Mouse (Mus musculus) naive thymus-derived CD4-positive, alpha-beta T cell, adult 5 months (primary cell): ENCODE measurements around the gene B3gnt3. TPM values are rescaled to one million over a fixed set of nuclear protein-coding genes. Genes with fewer than 3 reads are reported as not detected.

Experiments used
- polyA plus RNA-seq: library from polyadenylated mRNA; unstranded; fragments of 100-300 nt; shearing (Covaris generic); gene quantifications from one replicate; pipeline ENCODE4 v1.2.1, GENCODE M21; 2017

Gene B3gnt3
- 1.6 TPM for polyA plus RNA-seq

GRCm38 (mm10) chr8:71701414-71702086 lies at the start of gene B3gnt3:
Gene B3gnt3 (minus strand): TSS chr8:71701789.

GRCm38 (mm10) chr8:71725122-71725924 lies 23.7 kb upstream of the B3gnt3 start, which contains the start of gene Fcho1:
Gene Fcho1 (minus strand): TSS chr8:71725716.

DNA sequence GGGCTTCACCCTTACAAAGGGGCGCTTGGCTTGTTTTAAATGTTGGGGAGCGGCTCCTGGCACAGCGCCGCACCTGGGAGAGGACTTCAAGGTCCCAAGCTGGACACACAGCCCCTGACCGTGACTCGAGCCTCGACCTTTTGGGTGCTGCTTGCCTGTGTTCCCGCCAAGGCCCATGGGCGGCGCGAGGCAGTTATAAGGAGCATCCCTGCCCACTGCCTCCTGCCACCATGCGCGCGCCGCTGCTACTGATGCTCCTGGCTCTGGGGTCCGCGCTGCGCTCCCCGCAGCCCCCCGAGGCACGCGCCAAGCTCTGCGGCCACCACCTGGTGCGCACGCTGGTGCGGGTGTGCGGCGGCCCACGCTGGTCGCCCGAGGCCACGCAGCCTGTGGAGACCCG lies 12.6 kb downstream of the B3gnt3 start, which contains the start of gene Insl3:
TSS of gene Insl3 (plus strand) at position 187 of the 400 bp plus-strand sequence.

DNA sequence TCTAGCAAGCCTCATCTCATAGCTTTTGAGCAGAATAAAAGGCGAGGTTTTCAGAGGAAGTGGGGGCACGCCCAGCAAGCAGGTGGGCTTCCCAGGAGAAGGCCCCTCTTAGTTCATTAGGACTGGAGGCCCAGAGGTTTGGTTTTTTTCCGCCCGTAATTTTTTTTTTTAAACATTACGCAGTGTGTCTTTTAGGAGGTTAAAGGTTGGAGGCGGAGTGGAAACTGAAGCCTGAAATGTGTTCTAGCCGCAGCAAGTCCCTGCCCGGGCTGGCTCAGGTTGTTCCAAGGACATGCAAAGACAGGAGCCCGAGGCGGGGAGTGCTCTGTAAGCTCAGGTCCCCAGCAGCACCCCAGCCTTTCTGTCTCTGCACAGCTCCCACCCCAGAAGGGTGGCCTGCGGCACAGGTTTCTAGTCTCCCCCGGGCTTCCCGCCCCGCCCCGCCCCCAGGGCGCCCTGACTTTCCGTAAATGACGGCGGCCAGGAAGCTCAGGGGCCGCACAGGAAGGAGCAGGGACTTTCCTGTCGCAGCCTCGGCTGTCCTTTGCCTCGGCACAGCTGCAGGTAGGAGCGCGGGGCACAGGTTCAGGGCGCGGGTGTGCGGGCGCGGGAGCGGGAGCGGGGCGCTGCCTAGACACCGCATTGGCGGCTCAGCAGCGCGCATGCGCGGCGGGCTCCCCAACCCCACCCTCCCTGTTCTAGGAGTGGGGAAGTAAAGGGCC lies 25.4 kb downstream of the B3gnt3 start, which contains the start of gene Jak3:
TSS of gene Jak3 (plus strand) at position 277 of the 722 bp plus-strand sequence.

DNA sequence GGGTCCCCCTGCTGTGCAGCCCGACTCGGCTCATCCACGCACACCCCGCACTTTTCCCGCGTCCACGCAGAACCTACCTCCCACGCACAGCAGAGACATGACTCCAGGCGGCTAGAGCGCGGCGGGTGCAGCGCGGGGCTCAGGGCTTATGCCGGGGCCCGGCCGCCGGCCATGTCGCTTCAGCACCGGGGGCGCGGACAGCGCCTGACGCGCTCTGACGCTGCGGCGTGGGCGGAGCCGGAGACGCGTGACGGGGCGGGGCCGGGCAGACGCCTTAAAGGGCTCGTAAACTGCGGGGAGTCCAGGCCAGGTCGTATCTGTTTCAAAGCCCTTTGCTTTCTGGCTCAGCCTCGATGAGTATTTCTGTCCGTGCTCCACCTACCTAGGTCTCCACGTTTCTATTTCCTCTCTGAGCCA lies 30.0 kb downstream of the B3gnt3 start, which contains the start of gene Unc13a:
TSS of gene Unc13a (minus strand) at position 209 of the 417 bp plus-strand sequence.

Other genes with a start within 250 kb of the B3gnt3 start
- gene Abhd8, start 238.1 kb downstream of the B3gnt3 start, polyA plus RNA-seq: 93.0 TPM
- 41.6 TPM for gene Mrpl34, start 236.8 kb downstream of the B3gnt3 start, polyA plus RNA-seq
- 153 TPM for gene Dda1, start 232.6 kb downstream of the B3gnt3 start, polyA plus RNA-seq
- gene Ano8, start 215.8 kb downstream of the B3gnt3 start, polyA plus RNA-seq: 14.2 TPM
- 5.4 TPM for gene Gtpbp3, start 213.7 kb downstream of the B3gnt3 start, polyA plus RNA-seq
- gene Plvap, start 190.0 kb downstream of the B3gnt3 start, polyA plus RNA-seq: not detected
- not detected for gene Ccdc194, start 176.1 kb downstream of the B3gnt3 start, polyA plus RNA-seq
- gene Bst2, start 164.3 kb downstream of the B3gnt3 start, polyA plus RNA-seq: 71.8 TPM
- gene Mvb12a, start 158.9 kb downstream of the B3gnt3 start, polyA plus RNA-seq: 44.2 TPM
- gene Tmem221, start 142.9 kb downstream of the B3gnt3 start, polyA plus RNA-seq: 1.5 TPM
- gene Nxnl1, start 135.2 kb downstream of the B3gnt3 start, polyA plus RNA-seq: 0.25 TPM
- gene Slc27a1, start 132.9 kb downstream of the B3gnt3 start, polyA plus RNA-seq: 8.1 TPM
- gene Pgls, start 109.6 kb downstream of the B3gnt3 start, polyA plus RNA-seq: 79.0 TPM
- gene Fam129c, start 104.1 kb downstream of the B3gnt3 start, polyA plus RNA-seq: 2.7 TPM
- gene Colgalt1, start 90.8 kb downstream of the B3gnt3 start, polyA plus RNA-seq: 49.3 TPM
- 0.44 TPM for gene Unc13a, start 30.0 kb downstream of the B3gnt3 start, polyA plus RNA-seq
- gene Jak3, start 25.5 kb downstream of the B3gnt3 start, polyA plus RNA-seq: 78.2 TPM
- gene Insl3, start 12.6 kb downstream of the B3gnt3 start, polyA plus RNA-seq: 28.9 TPM
- gene Fcho1, start 23.9 kb upstream of the B3gnt3 start, polyA plus RNA-seq: 144 TPM
- gene Zfp709, start 180.2 kb upstream of the B3gnt3 start, polyA plus RNA-seq: 4.5 TPM
- 3.2 TPM for gene Zfp882, start 206.8 kb upstream of the B3gnt3 start, polyA plus RNA-seq
- 6.8 TPM for gene Zfp617, start 206.8 kb upstream of the B3gnt3 start, polyA plus RNA-seq
- gene Zfp961, start 249.2 kb upstream of the B3gnt3 start, polyA plus RNA-seq: 6.3 TPM